Mouse (Mus musculus): ENCODE measurements around the gene Gm17657.
"Not testable (repeated sequence)": the region's sequence is repeated elsewhere in the genome, so short reads cannot be mapped to it uniquely, and the experiment has no call there.

Gene Gm17657

DNA sequence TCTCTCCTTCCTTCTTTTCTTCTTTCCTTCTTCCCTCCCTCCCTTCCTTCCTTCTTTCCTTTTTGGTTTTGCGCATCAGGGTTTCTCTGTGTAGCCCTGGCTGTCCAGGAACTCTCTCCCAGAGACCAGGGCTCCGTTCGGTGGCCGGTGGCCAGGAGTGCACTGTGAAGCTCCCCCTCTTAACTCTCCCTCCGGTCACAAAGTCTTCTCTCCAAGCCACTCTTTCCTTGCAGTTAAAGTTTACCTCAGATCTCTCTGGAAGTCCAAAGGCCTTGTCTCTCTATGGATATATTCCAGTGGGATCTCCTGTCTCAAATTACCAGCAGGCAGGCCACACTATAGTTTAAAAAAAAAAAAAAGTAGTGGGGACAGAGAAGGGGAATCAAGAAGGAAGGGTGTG lies 4.2 kb downstream of the Gm17657 start:
- no peak for DNase-seq

- DNase-seq = no peak
These were observed 5.4 kb downstream of the Gm17657 start for GRCm38 (mm10) chr17:29544064-29544463.

DNA sequence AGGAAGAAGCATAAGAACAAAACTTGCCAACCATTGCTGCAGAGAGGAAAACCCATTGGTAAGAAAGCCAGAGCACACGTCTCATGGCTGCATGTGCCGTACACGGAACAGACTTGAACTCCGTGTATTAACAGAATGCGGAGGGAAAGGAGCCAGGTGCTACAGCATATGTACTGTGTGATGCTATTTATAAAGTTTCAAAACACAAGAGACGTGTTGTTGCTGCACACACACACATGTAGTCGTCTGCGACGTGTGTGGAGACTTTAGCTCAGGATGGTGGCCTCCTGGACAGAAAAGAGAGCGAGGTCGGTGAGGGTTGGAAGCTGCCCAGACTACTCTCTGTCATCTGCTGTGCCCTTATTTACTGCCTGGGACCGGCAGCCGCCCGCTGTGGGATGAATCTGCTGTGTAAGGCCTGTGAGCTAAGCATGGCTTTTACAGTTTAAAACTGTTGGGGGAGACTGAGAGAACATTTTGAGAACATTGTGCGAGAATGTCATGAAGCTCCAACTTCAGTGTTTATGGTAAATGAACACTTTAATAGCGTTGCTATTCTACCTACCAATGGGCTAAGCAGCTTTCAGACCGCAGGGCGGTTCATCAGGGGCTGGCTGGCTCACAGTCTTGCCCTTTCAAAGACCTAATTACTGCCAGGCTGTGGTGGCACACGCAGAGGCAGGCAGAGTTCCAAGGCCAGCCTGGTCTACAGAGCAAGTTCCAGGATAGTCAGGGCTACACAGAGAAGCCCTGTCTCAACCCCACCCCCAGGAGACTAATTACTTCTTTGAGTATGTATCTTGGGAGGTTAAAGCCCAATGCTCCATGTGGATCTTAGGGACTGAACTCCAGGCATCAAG lies 6.4 kb downstream of the Gm17657 start:
- DNase-seq = no peak

DNA sequence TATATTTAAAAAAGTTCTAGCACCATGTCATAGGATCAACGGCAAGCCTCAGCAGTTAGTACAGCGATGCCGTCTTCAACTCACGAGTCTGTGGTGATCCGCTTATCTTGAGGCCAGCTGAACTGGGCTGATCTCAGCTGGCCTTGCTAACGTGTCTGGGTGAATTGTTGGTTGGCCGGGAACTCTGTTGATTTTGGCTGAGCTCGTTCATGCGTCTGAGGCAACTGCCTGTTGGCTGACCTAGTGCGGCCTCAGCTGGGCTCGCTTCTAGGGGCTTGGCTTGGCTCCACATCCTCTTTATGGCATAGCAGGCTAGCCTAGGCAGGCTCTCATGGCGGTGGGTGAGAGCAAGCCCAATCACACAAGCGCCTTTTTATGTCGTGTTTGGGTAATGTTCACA lies 8.0 kb downstream of the Gm17657 start:
- peak; percentile 12 for DNase-seq

DNA sequence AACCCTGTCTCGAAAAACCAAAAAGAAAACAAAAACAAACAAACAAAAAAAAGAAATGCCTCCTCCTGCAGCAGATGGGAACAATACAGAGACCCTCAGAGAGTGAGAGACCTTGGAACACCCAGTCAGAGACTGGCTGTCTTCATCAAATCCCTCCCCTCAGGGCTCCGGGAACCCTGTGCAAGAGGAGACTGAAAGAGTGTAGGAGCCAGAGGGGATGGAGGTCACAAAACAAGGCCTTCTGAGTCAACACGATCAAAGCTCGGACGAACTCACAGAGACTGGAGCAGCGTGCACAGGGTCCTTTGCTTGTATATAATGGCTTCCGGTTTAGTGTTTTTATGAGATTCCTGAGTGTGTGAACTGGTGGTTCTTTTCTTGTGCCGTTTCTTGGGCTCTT lies 9.0 kb downstream of the Gm17657 start:
- DNase-seq = no peak

- DNase-seq = no peak
These were observed 15.6 kb downstream of the Gm17657 start for GRCm38 (mm10) chr17:29533866-29534265.

- peak; percentile 37 for DNase-seq
These were observed 17.6 kb downstream of the Gm17657 start for GRCm38 (mm10) chr17:29531757-29532384.

- peak; percentile 44 for DNase-seq
These were observed 18.2 kb downstream of the Gm17657 start for GRCm38 (mm10) chr17:29531278-29531677.

DNA sequence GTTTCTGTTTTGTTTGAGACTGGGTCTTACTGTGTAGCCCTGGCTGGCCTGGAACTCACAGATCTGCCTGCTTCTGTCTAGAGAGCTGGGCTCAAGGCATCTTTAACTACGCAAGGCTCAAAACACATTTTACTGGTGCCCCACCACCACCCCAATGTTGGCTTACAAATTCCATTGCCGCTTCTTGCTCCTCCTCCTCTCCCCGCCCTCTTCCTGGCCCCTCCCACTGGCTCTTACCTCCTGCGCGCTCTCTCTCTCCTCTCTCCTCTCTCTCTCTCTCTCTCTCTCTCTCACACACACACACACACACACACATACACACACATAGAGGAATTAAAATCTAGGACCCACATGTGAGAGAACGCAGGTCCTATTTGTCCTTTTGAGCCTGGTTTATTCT lies 18.9 kb downstream of the Gm17657 start:
- no peak for DNase-seq

DNA sequence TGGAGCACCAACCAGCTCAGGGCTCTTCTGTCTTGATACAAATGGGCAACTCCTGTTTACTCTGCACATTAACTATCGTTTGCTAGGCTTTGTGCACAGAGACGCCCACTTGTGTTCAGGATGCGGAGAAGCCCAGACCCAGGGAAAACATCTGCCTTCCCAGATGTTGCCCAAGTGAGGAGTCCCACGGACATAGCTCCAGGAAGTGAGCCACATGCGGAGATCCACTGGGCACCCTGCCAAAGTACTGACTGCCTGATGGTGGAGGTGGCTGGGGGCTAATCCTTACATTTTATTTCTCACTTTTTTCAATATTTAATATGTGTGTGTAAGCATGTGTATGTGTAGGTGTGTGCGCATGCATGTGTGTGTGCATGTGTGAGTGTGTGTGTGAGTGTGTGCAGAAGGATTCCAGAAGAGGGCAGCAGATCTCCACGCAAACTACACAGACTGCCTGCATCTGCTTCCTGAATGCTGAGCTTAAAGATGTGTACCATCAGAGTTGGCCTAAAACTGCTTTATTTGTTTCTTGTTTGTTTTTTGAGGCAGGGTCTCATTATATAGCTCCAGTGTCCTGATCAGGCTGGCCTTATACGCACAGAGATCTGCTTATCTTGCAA lies 20.8 kb downstream of the Gm17657 start:
- DNase-seq = no peak

DNA sequence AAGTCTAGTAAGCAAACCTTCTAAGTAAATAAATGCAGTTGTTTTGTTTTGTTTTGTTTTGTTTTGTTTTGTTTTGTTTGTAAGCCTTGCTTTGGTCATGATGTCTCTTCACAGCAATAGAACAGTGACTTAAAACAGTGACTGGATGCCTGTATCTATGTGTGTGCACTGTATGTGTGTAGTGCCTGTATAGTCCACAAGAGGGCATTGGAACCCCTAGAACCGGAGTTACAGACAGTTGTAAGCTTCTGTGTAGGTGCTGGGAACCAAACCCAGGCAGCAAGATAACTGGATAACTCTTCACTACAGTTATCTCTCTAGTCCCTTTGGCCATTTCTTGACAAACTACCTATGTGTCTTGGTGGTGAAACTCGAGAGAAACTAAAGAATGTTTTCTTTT lies 23.8 kb downstream of the Gm17657 start:
- DNase-seq = no peak

GRCm38 (mm10) chr17:29519731-29520130 lies 29.7 kb downstream of the Gm17657 start:
- no peak for DNase-seq

DNA sequence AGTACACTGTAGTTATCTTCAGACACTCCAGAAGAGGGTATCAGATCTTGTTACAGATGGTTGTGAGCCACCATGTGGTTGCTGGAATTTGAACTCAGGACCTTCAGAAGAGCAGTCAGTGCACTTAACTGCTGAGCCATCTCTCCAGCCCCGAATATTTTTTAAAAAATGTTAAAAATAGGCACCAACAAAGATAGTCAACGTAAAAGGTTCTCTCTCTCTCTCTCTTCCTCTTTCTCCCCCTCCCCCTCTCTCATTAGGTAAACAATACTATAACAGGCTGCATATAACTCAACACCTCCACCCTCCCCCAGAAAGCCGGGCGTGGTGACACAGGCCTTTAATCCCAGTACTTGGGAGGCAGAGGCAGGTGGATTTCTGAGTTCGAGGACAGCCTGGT lies 30.8 kb downstream of the Gm17657 start:
- DNase-seq = not testable (repeated sequence)

GRCm38 (mm10) chr17:29514435-29514834 lies 35.0 kb downstream of the Gm17657 start:
- peak; percentile 81 for DNase-seq

DNA sequence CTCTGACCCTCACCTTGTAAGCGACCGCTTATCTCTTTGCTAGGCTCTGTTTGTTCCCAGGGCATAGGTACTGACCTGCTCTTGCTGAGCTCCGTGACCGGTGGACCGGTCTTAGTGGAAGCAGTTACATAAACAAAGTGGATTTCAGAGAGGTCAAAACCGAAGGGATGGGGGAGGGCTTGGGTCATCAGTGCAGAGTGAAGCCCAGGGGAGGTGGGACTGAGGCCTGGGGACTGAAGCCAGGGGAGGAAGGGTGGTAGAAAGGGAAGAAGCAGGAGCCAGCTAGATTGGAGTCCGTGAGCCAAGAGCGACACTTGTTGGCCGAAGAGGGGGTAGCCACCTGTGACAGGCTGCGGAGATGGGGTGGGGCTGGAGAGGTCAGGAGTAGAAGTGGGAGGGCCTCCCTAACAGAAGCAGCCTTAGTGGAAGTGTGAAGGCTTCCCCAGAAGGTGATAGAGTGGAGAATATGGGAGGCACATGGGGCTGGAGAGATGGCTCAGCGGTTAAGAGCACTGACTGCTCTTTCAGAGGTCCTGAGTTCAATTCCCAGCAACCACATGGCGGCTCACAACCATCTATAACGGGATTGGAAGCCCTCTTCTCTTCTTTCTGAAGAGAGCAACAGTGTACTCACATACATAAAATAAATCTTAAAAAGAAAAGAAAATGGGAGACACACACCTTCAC lies 36.3 kb downstream of the Gm17657 start:
- peak; percentile 93 for DNase-seq

DNA sequence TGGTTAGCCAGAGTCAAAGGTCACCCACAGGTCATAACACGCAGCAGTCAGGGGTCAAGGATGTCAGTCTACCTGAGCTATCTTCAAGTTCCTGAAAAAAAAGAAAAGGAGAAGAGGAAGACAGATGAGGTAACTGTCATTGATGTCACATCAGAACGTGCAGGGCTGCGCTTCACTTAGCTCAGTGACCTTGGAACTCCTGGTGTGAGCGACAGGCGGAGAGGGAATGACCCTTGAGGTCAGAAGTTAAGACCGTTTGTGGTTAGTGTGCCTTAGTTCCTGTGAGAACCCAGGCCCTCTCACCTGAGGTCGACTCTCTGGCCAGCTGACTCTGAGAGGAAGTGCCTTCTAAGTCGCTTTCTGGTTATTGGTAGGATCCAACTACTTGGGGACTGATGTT lies 38.7 kb downstream of the Gm17657 start:
- peak; percentile 41 for DNase-seq

DNA sequence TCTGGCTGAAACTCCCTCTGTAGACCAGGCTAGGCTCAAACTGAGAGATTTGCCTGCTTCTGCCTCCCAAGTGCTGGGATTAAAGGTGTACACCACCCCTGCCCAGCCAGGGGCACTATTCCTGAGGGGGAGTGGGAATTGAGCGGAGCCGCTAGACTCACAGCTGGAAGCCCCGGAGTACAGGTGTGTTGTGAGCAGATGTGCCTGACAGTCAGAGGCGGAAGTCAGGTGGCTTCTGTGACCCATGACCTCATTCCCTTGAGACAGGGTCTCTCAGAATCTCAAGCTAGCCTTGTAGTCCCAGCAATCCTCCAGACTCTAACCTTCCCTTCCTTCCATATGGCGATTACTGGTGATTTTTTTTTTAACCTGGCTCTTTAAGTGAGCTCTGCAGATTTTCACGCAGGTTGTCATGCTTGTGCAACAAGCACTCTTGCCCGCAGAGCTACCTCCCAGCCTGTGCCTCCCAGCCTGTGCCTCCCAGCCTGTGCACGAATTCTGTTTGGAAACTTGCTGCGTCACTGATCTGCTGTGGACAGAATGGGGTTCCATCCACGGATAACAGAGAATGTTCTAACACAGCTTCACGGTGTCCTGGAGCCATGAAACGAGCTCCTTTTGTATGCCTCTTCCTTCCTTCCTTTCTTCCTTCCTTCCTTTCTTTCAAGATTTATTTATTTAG lies 40.4 kb downstream of the Gm17657 start:
- peak; percentile 89 for DNase-seq

DNA sequence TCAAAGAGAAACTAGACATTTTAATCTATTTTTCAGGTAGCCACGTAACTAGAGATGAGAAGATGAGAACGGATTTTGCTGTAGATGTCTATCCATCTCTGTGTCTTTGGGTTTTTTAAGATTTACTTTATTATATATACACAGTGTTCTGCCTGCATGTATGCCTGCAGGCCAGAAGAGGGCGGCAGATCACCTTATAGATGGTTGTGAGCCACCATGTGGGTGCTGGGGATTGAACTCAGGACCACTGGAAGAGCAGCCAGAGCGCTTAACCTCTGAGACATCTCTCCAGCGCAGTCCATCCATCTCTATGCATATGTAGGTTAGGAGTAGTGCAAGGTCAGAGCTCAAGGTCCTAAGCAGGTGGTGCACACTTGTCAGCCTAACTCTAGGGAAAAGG lies 45.7 kb downstream of the Gm17657 start:
- peak; percentile 50 for DNase-seq

GRCm38 (mm10) chr17:29502669-29503665 lies 46.5 kb downstream of the Gm17657 start:
- peak; percentile 70 for DNase-seq

DNA sequence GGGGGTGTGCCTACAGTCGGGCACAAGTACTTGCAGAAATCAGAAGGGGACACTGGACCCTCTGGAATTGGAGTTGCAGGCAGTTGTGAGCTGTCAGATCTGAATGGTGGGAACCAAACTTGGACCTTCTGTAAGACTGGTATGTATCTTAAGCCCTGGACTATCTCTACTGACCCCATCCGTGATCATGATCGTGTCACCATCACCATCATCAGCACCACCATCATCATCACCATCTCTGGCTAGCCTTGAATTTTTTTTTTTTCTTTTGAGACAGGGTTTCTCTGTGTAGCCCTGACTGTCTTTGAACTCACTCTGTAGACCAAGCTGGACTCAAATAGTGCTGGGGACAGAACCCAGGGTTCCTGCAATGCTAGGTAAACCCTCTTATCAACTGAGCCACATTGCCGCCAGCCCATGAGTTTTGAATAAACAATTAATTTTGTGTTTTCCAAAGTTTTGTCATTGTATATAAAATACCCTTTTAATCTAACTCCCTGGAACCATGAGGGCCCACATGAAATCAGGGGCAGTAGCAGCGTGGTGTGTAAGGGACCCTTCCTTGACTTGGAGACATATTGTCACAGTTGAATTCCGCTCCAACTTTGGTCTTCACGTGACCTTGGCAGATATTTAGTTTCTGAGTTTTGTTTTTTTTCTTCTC lies 47.3 kb downstream of the Gm17657 start:
- DNase-seq = peak; percentile 70

Data from liver (tissue).